Comparison of ENCODE assay signal across 16 mouse cellular contexts in the genomic region with DNA sequence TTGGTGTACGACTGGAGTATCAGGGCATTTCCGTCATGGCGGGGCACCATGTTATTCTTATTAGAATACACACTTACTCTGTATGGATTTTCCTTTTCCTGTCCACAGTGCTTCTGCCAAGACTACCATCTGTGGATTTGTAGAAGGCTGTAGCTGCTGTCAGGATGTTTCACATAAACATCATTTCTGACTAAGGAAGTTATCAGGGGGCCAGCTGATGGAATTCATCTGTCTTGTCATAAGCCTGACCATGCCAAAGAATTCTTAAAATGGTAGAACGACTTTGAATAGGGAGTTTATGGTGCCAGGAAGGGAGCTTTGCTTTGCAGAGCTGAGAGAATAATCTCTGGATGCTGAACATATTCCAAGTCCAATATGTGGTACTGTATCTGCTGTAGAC. TPM values are rescaled to one million over a fixed set of nuclear protein-coding genes. Genes with fewer than 3 reads are reported as not detected.
"Had no signal": no experiment of that assay in that cellular context is flagged by ENCODE, and none has a peak within 500 bp of the region (broad histone marks: within the 10 kb centered on the region; RNA-seq: fewer than 3 reads in every experiment).

No protein-coding gene starts in this region.

- H3K27me3 ChIP-seq: limb, embryonic 12.5 days; liver, embryonic 13.5 days; midbrain, embryonic 13.5 days; stomach, embryonic 15.5 days had no signal

- H3K9ac ChIP-seq: limb, embryonic 12.5 days; liver, embryonic 13.5 days; liver, postnatal 0 days; midbrain, embryonic 13.5 days; stomach, embryonic 15.5 days had no signal

- H3K4me3 ChIP-seq: limb, embryonic 12.5 days; liver, embryonic 13.5 days; midbrain, embryonic 13.5 days; stomach, embryonic 15.5 days had no signal

- ATAC-seq: intestine, embryonic 16.5 days; liver, postnatal 0 days; midbrain, embryonic 13.5 days had no signal

- H3K9me3 ChIP-seq: limb, embryonic 12.5 days; liver, embryonic 13.5 days; midbrain, embryonic 13.5 days; stomach, embryonic 15.5 days had no signal

- H3K27ac ChIP-seq: limb, embryonic 12.5 days; liver, embryonic 13.5 days; midbrain, embryonic 13.5 days; stomach, embryonic 15.5 days had no signal

- DNase-seq: kidney, adult 2 months; kidney, postnatal 25 days; liver; liver, embryonic 13.5 days; liver, postnatal 0 days; thymus, postnatal 4 days had no signal

- H3K4me1 ChIP-seq: limb, embryonic 12.5 days; liver, embryonic 13.5 days; midbrain, embryonic 13.5 days; stomach, embryonic 15.5 days had no signal

- H3K36me3 ChIP-seq: limb, embryonic 12.5 days; liver, embryonic 13.5 days; midbrain, embryonic 13.5 days; stomach, embryonic 15.5 days had no signal

- H3K4me2 ChIP-seq: limb, embryonic 12.5 days; liver, embryonic 13.5 days; midbrain, embryonic 13.5 days; stomach, embryonic 15.5 days had no signal

RNA-seq across cellular contexts. Expression of gene Igsf11, which starts 19.2 kb away (rescaled TPM):
- polyA plus RNA-seq: thymus, postnatal 0 days had no signal

RNA-seq across cellular contexts. Expression of gene 4930435E12Rik, which starts 44.7 kb away (rescaled TPM):
- polyA plus RNA-seq: intestine, embryonic 16.5 days; kidney, adult 2 months; kidney, embryonic 16.5 days; limb, embryonic 12.5 days; liver, embryonic 13.5 days; liver, postnatal 0 days; lung, embryonic 16.5 days; midbrain, embryonic 13.5 days; midbrain, postnatal 0 days; neural tube, embryonic 14.5 days; spleen, adult 2 months; stomach, embryonic 15.5 days; thymus, postnatal 0 days had no signal
